Mouse (Mus musculus) naive thymus-derived CD4-positive, alpha-beta T cell, adult 5 months (primary cell): ENCODE results near the gene F12. TPM values are rescaled to one million over a fixed set of nuclear protein-coding genes. Genes with fewer than 3 reads are reported as not detected.

Experiments
- polyA plus RNA-seq: library from polyadenylated mRNA; unstranded; fragments of 100-300 nt; shearing (Covaris generic); gene quantifications from one replicate; pipeline ENCODE4 v1.2.1, GENCODE M21; 2017

F12 gene
- polyA plus RNA-seq = not detected

GRCm38 (mm10) chr13:55426613-55427012 lies at the start of gene F12:
F12 (minus strand) TSS chr13:55426793.

GRCm38 (mm10) chr13:55464027-55464884 lies 37.7 kb upstream of the F12 start, which contains the start of gene Prr7:
Prr7 (plus strand) TSS chr13:55464267.

DNA sequence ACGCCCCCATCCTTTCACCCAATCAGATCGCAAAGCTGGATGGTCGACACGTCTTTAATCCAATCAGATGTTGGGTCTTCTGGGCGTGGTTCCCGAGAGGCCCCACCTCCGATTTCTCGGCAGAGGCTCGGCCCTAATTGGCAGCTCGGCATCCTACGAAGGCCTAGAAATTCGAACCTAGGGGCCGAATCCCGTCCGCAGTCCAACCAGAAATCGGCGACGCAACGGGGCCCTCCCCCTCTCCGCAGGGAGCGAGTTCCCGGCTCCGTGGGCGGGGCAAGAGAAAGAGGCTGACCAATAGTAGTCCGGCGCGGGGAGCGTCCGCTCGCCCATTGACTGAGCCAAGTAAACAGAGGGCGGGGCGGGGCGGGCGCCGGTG lies 18.3 kb upstream of the F12 start, which contains the start of gene Grk6:
Gene Grk6 (plus strand): TSS at position 136 of the 379 bp plus-strand sequence.

DNA sequence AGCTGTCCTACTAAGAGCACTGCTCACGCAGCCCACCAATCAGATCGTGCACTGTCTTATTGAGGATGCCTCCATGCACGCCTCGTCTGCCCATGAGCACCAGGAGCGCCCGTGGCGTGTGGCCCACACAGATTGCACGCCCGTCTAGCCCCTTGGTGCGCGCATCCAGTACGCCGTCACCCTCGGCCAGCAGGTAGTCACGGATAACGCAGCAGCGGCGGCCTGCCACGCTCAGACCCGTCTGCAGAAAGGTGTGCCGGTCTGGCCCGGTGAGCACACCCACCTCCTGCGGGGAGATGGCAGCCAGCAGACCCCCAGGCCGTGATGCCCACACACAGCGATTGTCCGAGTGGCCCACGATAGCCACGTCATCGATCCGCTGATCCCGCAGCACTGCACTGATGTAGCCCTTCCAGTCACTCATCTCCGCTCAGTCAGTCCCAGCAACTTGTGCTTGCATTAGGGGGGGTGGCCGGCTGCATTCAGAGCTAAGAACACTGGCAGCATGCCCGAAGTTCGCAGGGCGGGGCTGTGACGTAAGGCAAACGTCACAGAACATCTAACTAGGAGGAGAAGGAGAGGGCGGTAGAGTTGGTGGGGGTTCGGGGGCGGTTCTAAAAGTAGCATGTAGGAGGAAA lies 11.7 kb downstream of the F12 start, which contains the start of gene Pfn3:
Gene Pfn3 (minus strand): TSS at position 490 of the 638 bp plus-strand sequence.

GRCm38 (mm10) chr13:55398088-55398487 lies 28.5 kb downstream of the F12 start, which contains the start of gene Slc34a1:
Slc34a1 (plus strand) TSS chr13:55398187.

GRCm38 (mm10) chr13:55369531-55370114 lies 57.0 kb downstream of the F12 start, which contains the start of gene Rgs14:
Rgs14 (plus strand) TSS chr13:55369732.

Other genes starting within 250 kb of the F12 start
- 76.9 TPM for gene Nsd1, start 217.0 kb downstream of the F12 start, polyA plus RNA-seq
- gene Prelid1, start 106.3 kb downstream of the F12 start, polyA plus RNA-seq = 214 TPM
- gene Rab24, start 104.8 kb downstream of the F12 start, polyA plus RNA-seq = 120 TPM
- gene Mxd3, start 97.0 kb downstream of the F12 start, polyA plus RNA-seq = 0.37 TPM
- 101 TPM for gene Lman2, start 64.0 kb downstream of the F12 start, polyA plus RNA-seq
- 94.5 TPM for gene Rgs14, start 57.1 kb downstream of the F12 start, polyA plus RNA-seq
- not detected for gene Slc34a1, start 28.6 kb downstream of the F12 start, polyA plus RNA-seq
- not detected for gene Pfn3, start 11.6 kb downstream of the F12 start, polyA plus RNA-seq
- 480 TPM for gene Grk6, start 18.3 kb upstream of the F12 start, polyA plus RNA-seq
- gene Prr7, start 37.5 kb upstream of the F12 start, polyA plus RNA-seq = 3.8 TPM
- gene Dbn1, start 61.3 kb upstream of the F12 start, polyA plus RNA-seq = not detected
- gene Pdlim7, start 86.9 kb upstream of the F12 start, polyA plus RNA-seq = 6.5 TPM
- gene Dok3, start 102.5 kb upstream of the F12 start, polyA plus RNA-seq = 0.35 TPM
- gene Ddx41, start 109.9 kb upstream of the F12 start, polyA plus RNA-seq = 57.7 TPM
- gene Fam193b, start 144.3 kb upstream of the F12 start, polyA plus RNA-seq = 76.0 TPM
- gene Tmed9, start 146.9 kb upstream of the F12 start, polyA plus RNA-seq = 258 TPM
- 30.1 TPM for gene B4galt7, start 173.1 kb upstream of the F12 start, polyA plus RNA-seq
- gene Caml, start 196.2 kb upstream of the F12 start, polyA plus RNA-seq = 20.4 TPM
- gene Ddx46, start 208.2 kb upstream of the F12 start, polyA plus RNA-seq = 86.6 TPM